Mouse (Mus musculus): Measurements from ENCODE around the gene Unc13b. TPM values are rescaled to one million over a fixed set of nuclear protein-coding genes. Genes with fewer than 3 reads are reported as not detected.

Unc13b gene
- total RNA-seq, 2 experiments from 2014 or later = 3.8 TPM; not detected in 1

DNA sequence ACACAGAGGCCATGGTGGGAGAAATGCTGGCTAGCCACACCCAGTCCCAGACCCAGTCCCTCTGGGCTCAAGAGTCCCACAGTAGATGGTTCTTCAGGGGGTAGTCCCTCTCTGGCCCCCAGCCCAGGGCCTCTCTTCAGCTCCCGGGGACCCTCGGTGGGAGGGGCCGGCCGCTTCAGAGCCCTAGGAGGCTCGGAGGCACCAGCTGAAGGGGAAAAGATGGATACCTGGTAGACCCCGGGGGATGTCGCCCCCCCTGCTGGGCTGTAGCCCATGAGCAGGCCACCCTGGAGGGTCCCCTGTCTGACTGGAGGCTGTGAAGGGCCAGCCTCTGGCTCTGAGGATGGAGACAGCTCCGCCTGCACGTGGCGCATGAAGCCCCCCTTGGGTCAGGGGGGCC is 22.4 kb upstream of the Unc13b start:
- ATAC-seq (replicated peaks; ENCODE audit: low FRiP score, poor library complexity, severe bottlenecking) = no peak

DNA sequence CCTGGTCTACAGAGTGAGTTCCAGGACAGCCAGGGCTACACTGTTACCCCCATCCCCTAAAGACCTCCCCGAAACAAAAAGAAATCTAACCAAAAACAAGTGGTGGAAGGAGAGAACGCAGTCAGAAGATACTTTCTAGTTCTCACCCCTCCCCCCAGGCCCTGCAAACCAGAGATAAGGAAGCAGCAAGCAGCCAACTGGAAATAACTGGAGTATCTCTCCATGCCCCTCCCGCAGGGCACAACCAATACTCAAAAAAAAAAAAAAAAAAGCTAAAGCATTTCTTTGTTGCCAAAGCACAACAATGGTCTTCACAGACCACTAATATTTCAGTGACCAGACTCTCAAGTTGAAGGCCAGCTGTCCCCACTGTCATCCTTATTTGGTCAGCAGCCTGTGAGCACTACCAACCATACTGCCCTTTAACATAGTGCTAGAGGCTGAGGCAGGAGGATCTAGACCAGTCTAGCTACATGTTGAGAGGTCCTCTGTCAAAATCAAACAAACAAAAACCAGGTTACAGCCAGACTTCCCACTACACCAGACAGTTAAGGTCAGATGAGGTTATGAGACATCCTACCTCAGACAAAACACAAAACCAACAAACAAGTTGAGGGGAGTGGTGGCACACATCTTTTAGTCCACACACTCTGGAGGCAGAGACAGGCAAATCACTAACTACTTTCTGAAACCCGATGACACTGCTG is 20.7 kb upstream of the Unc13b start:
- peak; percentile 76 for ATAC-seq (replicated peaks; ENCODE audit: low FRiP score, poor library complexity, severe bottlenecking)

- ATAC-seq (replicated peaks; ENCODE audit: low FRiP score, poor library complexity, severe bottlenecking) = peak; percentile 55
Observed at GRCm38 (mm10) chr4:43038567-43039495, 19.9 kb upstream of the Unc13b start.

DNA sequence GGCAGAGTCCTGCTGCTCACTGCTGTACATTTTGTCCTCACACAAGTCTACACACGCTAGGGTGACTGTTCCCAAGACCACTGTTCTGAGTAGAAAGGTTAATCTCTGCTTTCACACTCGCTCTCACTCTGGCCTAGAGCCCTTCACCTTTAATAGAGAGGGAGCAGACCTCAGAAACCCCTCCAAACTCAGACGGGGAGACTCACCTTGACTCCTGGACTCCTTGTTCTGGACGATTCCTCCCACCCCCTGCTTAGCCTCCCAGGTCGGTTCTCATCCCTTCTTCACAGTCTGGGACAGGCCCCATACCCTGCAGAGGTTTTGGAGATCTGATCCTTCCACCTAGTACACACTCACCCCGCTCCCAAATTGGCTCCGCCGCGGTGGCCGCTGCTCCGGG is 19.1 kb upstream of the Unc13b start:
- ATAC-seq (replicated peaks; ENCODE audit: low FRiP score, poor library complexity, severe bottlenecking) = no peak

DNA sequence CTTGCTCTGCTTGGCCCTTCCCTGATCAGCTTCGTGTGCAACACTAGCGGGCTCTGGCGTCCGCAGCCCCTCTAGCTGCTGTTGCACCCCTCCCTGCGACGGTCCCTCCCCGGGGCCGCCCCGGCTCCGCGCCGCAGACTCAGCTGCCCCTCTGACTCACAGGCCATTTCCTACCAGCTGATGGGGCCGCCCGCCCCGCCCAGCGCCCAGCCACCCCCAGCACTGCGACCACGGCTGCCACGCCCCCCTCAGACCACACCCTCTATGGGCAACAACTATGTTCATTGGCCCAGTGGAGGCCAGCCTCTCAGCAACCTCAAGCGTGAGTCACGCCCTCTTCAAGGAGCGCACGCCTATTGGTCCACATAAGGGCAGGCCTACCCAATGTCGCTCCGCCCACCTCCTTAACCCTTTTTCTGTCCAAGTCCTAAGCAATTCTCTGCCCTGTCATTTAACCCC is 18.6 kb upstream of the Unc13b start:
- peak; percentile 83 for ATAC-seq (replicated peaks; ENCODE audit: low FRiP score, poor library complexity, severe bottlenecking)

- no peak for ATAC-seq (replicated peaks; ENCODE audit: low FRiP score, poor library complexity, severe bottlenecking)
Observed at GRCm38 (mm10) chr4:43040881-43041547, 17.7 kb upstream of the Unc13b start.

DNA sequence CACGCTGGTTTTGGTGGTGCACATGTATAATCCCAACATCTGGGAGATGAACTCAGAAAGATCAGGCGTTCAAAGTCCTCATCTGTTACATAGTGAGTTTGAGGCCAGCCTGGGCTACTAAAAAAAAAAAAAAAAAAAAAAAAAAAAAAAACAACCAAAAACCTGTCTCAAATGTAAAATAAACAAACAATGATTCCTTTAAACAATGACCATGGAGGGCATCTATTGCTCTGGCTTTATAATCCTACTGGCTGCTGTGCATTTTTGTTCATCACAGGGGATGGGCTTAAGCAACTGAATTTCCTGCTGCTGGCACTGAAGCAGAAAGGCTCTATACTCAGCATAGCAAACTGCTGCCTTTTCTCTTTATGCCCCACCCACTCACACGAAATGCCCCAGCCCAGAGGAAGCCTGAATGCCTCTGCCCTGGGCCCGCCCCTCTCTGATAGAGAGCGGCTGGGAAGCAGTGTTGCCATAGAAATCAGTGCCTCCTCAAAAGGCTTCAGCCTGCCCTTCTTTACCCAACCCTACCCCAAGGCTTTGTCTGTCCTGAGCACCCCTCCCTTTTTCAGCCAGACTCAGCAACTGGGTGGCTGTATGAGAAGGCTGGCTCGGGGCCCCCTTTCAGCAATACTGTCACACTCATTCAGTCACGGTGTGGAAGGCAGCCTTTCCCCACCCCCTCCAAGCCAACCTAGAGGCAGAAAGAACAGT is 15.0 kb upstream of the Unc13b start:
- ATAC-seq (replicated peaks; ENCODE audit: low FRiP score, poor library complexity, severe bottlenecking) = no peak

GRCm38 (mm10) chr4:43044673-43045072 is 14.1 kb upstream of the Unc13b start:
- no peak for ATAC-seq (replicated peaks; ENCODE audit: low FRiP score, poor library complexity, severe bottlenecking)

- no peak for ATAC-seq (replicated peaks; ENCODE audit: low FRiP score, poor library complexity, severe bottlenecking)
Observed at GRCm38 (mm10) chr4:43045285-43045658, 13.5 kb upstream of the Unc13b start.

GRCm38 (mm10) chr4:43045659-43046302 is 13.0 kb upstream of the Unc13b start, which contains the start of gene Fam214b:
Fam214b (minus strand) TSS chr4:43046220.
- ATAC-seq (replicated peaks; ENCODE audit: low FRiP score, poor library complexity, severe bottlenecking) = peak; percentile 84

DNA sequence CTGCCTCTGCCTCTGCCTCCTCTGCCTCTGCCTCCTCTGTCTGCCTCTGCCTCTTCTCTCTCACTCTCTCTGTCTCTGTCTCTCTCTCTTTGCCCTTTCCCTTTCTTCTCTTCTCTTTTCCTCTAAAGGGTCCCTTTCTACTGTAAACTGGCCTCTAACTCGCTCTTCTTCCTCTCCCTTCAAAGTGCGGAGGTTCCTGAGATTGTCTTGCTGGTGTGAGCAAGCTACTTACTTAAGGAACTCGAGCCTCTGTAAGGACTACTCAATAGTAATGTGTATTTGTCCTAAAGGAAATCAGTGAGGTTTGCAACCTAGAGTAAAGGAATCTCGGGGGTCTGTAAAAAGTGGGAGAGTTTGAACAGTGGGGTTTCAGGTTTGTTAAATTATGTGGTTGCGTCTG is 12.1 kb upstream of the Unc13b start:
- no peak for ATAC-seq (replicated peaks; ENCODE audit: low FRiP score, poor library complexity, severe bottlenecking)

- 0 out of 2 replicates have a peak, but pooled peaks have one; percentile 53 for ATAC-seq (replicated peaks; ENCODE audit: low FRiP score, poor library complexity, severe bottlenecking)
Observed at GRCm38 (mm10) chr4:43047231-43047630, 11.5 kb upstream of the Unc13b start.

DNA sequence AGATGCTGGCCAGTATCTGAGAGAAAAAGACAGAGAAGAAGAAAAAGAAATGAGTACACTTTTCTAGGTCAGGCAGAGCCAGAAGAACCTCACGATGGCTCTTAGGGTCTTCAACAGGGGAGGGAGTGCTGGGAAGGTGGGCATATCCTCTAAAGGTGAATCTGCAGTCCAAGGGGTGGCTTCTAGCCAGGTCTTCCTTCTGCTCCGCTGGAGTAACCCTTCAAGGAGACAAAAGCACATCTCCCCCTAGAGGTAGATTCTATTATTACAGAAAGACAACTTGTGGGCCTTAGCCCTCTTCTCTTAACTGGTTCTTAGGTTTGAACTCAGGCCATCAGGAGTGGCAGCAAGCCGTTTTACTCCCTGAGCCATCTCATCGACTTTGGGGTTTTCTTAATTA is 6.1 kb upstream of the Unc13b start:
- ATAC-seq (replicated peaks; ENCODE audit: low FRiP score, poor library complexity, severe bottlenecking) = peak; percentile 89

DNA sequence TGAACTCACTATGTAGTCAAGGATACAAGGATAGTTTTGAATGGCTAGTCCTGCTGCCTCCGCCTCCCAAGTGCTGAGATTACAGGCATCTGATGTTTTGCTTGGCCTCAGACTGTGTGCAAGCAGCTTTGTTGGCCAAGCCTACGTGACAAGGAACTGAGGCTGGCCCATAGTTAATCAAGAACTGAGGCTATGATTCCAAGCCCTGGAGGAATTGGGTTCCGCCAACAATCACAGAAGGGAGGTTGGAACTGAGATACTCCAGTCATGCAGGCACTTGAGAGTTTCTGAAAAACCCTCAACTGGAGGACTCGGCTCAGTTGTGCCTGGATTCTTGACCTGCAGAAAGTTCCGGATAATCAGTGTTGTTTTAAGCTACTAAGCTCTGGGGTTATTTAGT is 1.1 kb upstream of the Unc13b start:
- ATAC-seq (replicated peaks; ENCODE audit: low FRiP score, poor library complexity, severe bottlenecking) = no peak

DNA sequence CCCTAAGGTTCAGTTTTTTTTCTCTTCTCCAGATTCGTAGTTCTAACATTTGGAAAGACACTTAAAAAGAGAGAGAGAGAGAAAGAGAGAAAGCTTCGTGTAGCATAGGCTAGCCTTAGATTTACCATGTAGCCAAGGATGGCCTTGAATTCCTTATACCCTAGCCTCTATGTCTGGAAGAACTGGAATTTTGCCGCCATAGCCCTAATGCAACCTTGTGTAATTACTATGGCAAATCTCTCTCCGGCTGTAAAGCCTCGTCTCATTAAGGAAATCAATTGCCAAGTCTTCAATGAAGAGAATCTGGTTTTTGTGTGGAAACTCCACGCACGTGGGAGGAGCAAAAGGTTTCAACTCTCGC is 381 bp upstream of the Unc13b start:
- no peak for ATAC-seq (replicated peaks; ENCODE audit: low FRiP score, poor library complexity, severe bottlenecking)

DNA sequence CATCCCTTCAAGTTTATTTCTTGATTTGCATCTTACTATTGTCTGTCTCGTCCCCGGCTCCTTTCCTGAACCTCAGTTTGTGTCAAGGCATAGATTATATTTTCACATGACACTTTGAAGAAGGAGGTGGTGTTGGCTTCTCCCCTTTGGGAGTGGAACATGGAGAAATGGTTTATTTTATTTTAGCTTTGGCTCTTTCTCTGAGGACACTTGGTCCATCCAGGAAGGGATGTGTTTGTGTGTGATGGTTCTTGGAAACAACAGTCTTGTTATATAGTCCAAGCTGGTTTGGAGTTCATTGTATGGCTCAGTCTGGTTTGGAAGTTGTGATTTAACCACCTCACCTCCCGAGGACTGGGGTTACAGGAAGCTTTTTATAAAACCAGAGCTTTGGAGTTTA is 944 bp downstream of the Unc13b start:
- no peak for ATAC-seq (replicated peaks; ENCODE audit: low FRiP score, poor library complexity, severe bottlenecking)

GRCm38 (mm10) chr4:43060286-43060685 is 1.5 kb downstream of the Unc13b start:
- ATAC-seq (replicated peaks; ENCODE audit: low FRiP score, poor library complexity, severe bottlenecking) = no peak

- ATAC-seq (replicated peaks; ENCODE audit: low FRiP score, poor library complexity, severe bottlenecking) = no peak
Observed at GRCm38 (mm10) chr4:43065471-43065870, 6.7 kb downstream of the Unc13b start.

DNA sequence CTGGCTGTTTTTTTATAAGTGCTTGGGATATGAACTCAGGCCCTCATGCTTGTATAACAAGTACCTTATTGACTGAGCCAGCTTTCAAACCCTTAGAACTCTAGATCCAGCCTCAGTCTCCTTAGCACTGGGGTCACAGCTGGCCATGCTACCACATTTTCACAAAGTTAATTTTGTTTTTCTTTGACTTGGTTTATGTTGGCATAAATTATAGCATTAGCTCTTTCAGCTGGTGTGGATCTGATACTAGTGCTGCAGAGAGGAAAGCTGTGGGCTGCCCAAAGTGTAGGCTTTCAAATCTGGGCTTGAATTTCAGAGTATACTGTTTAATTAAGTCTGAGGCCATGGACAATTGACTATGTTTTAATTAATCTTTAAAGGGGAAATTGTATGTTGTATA is 16.2 kb downstream of the Unc13b start:
- no peak for ATAC-seq (replicated peaks; ENCODE audit: low FRiP score, poor library complexity, severe bottlenecking)
